Mouse (Mus musculus) subcutaneous adipose tissue, adult 2 months (tissue): Measurements from ENCODE around the gene Ppp2r1a. TPM values are rescaled to one million over a fixed set of nuclear protein-coding genes. Genes with fewer than 3 reads are reported as not detected.

Experiments
- polyA plus RNA-seq: library from polyadenylated mRNA; depleted of rRNA; stranded (reverse); fragments of >200 nt; gene quantifications from 2 replicates; pipeline ENCODE4 v1.2.3, GENCODE M21; 2012; ENCODE audit warnings: low replicate concordance; rRNA removed

The Ppp2r1a gene
- polyA plus RNA-seq: 275 and 294 TPM in 2 replicates

DNA sequence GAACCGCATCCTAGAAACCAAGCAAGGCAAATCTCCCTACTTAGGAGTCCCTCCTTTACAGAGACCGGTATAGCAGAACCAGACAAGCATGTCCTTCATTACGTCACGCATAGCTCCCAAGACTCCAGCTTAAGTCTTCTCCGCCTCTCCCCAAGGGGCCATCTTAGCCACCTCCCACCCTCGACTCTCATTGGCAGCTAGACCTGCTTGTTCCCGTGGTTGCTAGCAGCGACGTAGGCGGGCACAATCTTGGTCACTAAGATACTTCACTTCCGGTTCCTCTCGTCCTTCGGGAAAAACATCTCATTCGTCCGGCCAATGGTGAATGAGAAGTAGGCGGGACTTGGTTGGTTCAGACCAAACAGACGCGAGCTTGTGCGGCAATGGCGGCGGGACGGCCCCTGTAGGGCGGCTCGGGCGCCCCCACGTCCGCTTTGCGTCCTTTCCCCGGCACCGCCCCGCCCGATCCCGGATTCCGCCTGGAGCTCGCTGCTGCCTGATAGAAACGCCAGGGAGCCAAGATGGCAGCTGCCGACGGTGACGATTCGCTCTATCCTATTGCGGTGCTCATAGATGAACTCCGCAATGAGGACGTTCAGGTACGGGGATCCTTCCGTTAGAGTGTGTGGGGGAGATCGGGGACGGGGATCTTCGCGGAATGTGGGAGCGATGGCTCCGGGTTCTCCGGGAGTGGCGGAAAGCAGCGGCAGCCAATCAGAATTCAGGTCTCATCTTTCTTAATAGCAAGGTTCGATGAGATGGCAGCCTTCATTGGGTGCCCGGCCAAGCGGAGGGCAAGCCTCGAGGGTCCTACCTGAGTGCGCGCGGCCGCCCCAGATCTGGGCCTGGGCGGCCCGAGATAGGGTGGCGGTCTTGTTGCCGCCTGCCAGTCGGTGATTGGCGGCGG, at the start of gene Ppp2r1a:
Gene Ppp2r1a (plus strand): TSS at position 327 of the 907 bp plus-strand sequence.

DNA sequence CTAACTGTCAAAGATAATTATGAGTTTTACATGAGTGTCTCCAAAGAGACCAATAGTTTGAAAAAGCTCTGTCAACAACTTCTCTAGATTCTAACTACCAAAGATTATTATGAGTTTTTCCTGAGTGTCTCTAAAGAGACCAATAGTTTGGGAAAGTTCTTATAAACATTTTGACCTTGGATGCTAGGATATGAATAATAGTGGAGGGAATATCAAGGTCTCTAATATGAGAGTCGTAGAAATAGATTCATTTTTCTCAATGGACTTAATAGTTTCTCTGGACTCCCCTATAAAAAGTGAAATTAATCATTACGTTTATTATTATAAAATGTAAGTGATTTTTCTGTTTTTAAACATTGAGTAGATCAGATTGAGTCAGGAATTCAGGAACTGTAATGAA, 40.1 kb upstream of the Ppp2r1a start, which contains the start of gene Vmn1r231:
Gene Vmn1r231 (minus strand): TSS at position 101 of the 400 bp plus-strand sequence.

DNA sequence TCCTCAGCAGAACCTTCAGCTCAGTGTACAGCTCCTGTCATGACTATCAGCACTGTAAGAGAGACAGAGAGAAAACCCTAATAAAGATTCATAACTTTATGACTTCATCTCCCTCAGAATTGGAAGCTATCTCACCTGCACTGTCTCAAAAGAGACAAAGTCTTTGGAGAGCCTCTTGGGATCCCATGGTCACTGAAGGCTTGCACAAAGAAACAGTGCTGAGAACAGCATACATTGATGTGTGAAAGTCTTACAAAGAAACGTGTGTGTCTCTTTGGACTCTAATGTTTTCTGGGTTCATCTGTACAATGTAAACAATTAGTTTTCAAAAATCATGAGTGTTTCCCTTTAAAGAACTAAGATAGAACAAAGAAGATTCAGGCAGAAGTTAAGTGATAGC, 25.5 kb upstream of the Ppp2r1a start, which contains the start of gene Vmn1r232:
Gene Vmn1r232 (minus strand): TSS at position 101 of the 400 bp plus-strand sequence.

DNA sequence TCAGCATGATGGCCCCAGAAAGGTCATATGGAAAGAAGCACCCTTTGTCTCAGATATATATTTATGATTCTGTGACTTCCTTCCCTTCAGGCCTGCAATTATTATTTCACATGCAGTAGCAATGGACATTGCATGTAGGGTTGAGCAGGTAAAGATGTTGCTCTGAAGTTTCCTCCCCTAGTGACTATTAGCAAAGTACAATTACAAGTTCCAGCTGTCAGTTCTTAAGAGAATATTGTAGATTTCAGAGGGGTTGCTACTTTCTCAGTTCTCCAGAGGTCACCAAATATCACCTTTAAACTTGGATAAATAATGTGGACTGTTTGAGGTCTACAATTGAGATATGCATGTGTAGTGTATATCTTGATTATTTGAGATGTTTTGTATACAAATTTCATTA, 51.3 kb downstream of the Ppp2r1a start, which contains the start of gene Vmn1r233:
Gene Vmn1r233 (minus strand): TSS at position 101 of the 400 bp plus-strand sequence.

DNA sequence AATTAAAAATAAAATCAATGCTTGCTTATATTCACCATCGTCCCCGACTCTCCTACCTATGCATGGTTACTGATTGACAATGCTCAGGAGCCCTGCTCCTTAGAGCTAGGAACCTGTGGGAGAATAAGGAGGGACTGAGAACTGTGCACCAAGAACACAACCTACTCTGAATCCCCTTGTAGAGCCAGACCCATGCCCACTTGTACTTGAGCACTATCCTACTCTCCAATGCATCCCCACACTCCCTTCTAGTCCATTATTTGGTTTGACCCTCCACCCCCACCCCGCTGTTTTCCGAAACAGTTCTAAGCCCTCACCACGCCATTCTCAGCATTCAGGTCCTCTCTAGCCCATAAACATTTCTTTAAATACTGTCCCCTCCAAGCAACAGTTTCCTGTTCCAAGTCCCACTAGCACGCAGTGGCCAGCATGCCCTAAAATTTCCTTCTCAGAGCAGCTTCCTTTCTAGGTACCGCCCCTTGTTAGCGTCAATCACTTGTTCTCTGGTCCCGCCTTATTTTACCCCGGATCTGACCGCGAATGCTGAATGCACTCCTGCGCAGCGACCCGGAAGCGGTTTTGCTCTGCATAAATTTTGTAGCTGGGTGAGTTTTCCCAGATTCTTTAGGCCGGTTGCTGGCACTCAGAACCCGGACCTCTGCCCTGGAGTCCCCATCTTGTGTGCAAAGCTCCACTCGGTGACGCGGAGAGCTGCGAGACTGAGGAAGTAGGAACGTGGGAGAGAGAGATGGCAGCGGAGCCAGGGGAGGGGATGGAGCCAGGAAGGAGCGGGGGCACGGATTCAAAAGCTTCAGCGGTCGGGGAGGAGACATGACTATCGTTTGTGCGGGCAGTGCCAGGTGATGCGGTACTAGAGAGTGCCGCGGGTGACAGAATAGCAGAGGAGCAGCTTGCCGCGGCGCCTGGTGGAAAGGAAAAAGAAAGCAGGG, 63.5 kb downstream of the Ppp2r1a start, which contains the start of gene Zfp160:
Gene Zfp160 (plus strand): TSS at position 522 of the 950 bp plus-strand sequence.

Other genes starting within 250 kb of the Ppp2r1a start
- not detected in 2 replicates for gene Vmn1r227, start 215.5 kb upstream of the Ppp2r1a start, polyA plus RNA-seq
- not detected in 2 replicates for gene Vmn1r228, start 159.2 kb upstream of the Ppp2r1a start, polyA plus RNA-seq
- gene Vmn1r229, start 133.8 kb upstream of the Ppp2r1a start, polyA plus RNA-seq: not detected in 2 replicates
- gene Vmn1r230, start 104.9 kb upstream of the Ppp2r1a start, polyA plus RNA-seq: not detected in 2 replicates
- not detected in 2 replicates for gene Vmn1r231, start 40.2 kb upstream of the Ppp2r1a start, polyA plus RNA-seq
- gene Vmn1r232, start 25.6 kb upstream of the Ppp2r1a start, polyA plus RNA-seq: not detected in 2 replicates
- not detected in 2 replicates for gene Vmn1r233, start 51.2 kb downstream of the Ppp2r1a start, polyA plus RNA-seq
- gene Zfp160, start 63.6 kb downstream of the Ppp2r1a start, polyA plus RNA-seq: 4.3 and 4.5 TPM in 2 replicates